Mouse (Mus musculus): ENCODE data around the gene Kirrel3.

Gene Kirrel3

GRCm38 (mm10) chr9:34686798-34687197 lies 201.1 kb downstream of the Kirrel3 start:
- no peak for DNase-seq (ENCODE audit: low read depth, low spot score)

- DNase-seq (ENCODE audit: low read depth, low spot score), result no peak
Observed at GRCm38 (mm10) chr9:34688358-34688757, 202.7 kb downstream of the Kirrel3 start.

GRCm38 (mm10) chr9:34689375-34689774 lies 203.7 kb downstream of the Kirrel3 start:
- no peak for DNase-seq (ENCODE audit: low read depth, low spot score)

GRCm38 (mm10) chr9:34695646-34696045 lies 210.0 kb downstream of the Kirrel3 start:
- DNase-seq (ENCODE audit: low read depth, low spot score), result no peak

- no peak for DNase-seq (ENCODE audit: low read depth, low spot score)
Observed at GRCm38 (mm10) chr9:34703547-34704300, 218.0 kb downstream of the Kirrel3 start.

GRCm38 (mm10) chr9:34704357-34704756 lies 218.7 kb downstream of the Kirrel3 start:
- peak; percentile 65 for DNase-seq (ENCODE audit: low read depth, low spot score)

- DNase-seq (ENCODE audit: low read depth, low spot score), result no peak
Observed at GRCm38 (mm10) chr9:34706350-34706873, 220.7 kb downstream of the Kirrel3 start.

- DNase-seq (ENCODE audit: low read depth, low spot score), result no peak
Observed at GRCm38 (mm10) chr9:34708691-34709090, 223.0 kb downstream of the Kirrel3 start.

- DNase-seq (ENCODE audit: low read depth, low spot score), result no peak
Observed at GRCm38 (mm10) chr9:34711996-34712395, 226.3 kb downstream of the Kirrel3 start.

GRCm38 (mm10) chr9:34712996-34713395 lies 227.3 kb downstream of the Kirrel3 start:
- no peak for DNase-seq (ENCODE audit: low read depth, low spot score)

- no peak for DNase-seq (ENCODE audit: low read depth, low spot score)
Observed at GRCm38 (mm10) chr9:34713462-34713926, 227.8 kb downstream of the Kirrel3 start.

GRCm38 (mm10) chr9:34714996-34715619 lies 229.4 kb downstream of the Kirrel3 start:
- DNase-seq (ENCODE audit: low read depth, low spot score), result no peak

GRCm38 (mm10) chr9:34716476-34716875 lies 230.8 kb downstream of the Kirrel3 start:
- no peak for DNase-seq (ENCODE audit: low read depth, low spot score)

- DNase-seq (ENCODE audit: low read depth, low spot score), result no peak
Observed at GRCm38 (mm10) chr9:34721478-34722197, 235.9 kb downstream of the Kirrel3 start.

- peak; percentile 31 for DNase-seq (ENCODE audit: low read depth, low spot score)
Observed at GRCm38 (mm10) chr9:34722198-34722550, 236.5 kb downstream of the Kirrel3 start.

- DNase-seq (ENCODE audit: low read depth, low spot score), result no peak
Observed at GRCm38 (mm10) chr9:34732507-34732906, 246.8 kb downstream of the Kirrel3 start.

GRCm38 (mm10) chr9:34733579-34733978 lies 247.9 kb downstream of the Kirrel3 start:
- DNase-seq (ENCODE audit: low read depth, low spot score), result no peak

- no peak for DNase-seq (ENCODE audit: low read depth, low spot score)
Observed at GRCm38 (mm10) chr9:34734991-34735390, 249.3 kb downstream of the Kirrel3 start.

GRCm38 (mm10) chr9:34739431-34739830 lies 253.7 kb downstream of the Kirrel3 start:
- DNase-seq (ENCODE audit: low read depth, low spot score), result peak; percentile 17

- DNase-seq (ENCODE audit: low read depth, low spot score), result no peak
Observed at GRCm38 (mm10) chr9:34740814-34741213, 255.1 kb downstream of the Kirrel3 start.

GRCm38 (mm10) chr9:34748003-34748402 lies 262.3 kb downstream of the Kirrel3 start:
- peak; percentile 16 for DNase-seq (ENCODE audit: low read depth, low spot score)

- DNase-seq (ENCODE audit: low read depth, low spot score), result no peak
Observed at GRCm38 (mm10) chr9:34749161-34749560, 263.5 kb downstream of the Kirrel3 start.
